Mouse (Mus musculus) liver, embryonic 14.5 days (tissue): ENCODE measurements at regions not wholly inside any gene's neighbourhood (a gene's known extent, or its start where the extent isn't known, plus 50 kb on each side); places are given as distances from the start of the nearest gene placed in this dataset.

Experiments
- CTCF ChIP-seq: IDR thresholded peaks from 2 replicates; pipeline ENCODE4 v1.5.1; 2016; ENCODE audit warnings: antibody characterized with exemption, low read depth, control low read depth
- EP300 ChIP-seq: IDR thresholded peaks from 2 replicates; pipeline ENCODE4 v1.6.1; 2016; ENCODE audit warnings: antibody characterized with exemption, low read depth

DNA sequence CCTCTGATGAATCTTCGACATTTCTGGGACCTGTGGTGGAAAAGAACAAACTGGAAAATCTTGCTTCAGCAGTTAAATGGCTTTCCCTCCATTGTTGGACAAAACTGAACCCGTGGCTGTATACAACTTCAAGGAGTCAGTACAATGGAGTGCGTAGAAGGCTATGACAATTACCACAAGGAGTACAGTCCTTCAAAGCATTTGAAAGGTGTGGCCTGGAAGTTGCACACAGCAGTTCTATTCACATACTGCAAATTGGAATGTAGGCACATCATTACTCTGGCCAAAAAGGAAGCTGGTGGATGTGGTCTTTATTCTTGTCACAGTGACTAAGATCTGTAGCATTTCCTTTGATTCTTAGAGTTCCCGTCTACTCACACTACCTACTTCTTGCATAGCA lies 215.7 kb upstream of the Lcorl start:
- no peak for TF ChIP-seq CTCF
- TF ChIP-seq EP300: no peak
